Mouse (Mus musculus) colon, adult 2 months (tissue): ENCODE data around the gene Crybb1. TPM values are rescaled to one million over a fixed set of nuclear protein-coding genes. Genes with fewer than 3 reads are reported as not detected.

Experiments used
- polyA plus RNA-seq: library from polyadenylated mRNA; depleted of rRNA; stranded (reverse); fragments of >200 nt; gene quantifications from 2 replicates; pipeline ENCODE4 v1.2.3, GENCODE M21; 2012; rRNA removed

The Crybb1 gene
- 0.81 TPM in 1 of 2 replicates, not detected in the other for polyA plus RNA-seq

DNA sequence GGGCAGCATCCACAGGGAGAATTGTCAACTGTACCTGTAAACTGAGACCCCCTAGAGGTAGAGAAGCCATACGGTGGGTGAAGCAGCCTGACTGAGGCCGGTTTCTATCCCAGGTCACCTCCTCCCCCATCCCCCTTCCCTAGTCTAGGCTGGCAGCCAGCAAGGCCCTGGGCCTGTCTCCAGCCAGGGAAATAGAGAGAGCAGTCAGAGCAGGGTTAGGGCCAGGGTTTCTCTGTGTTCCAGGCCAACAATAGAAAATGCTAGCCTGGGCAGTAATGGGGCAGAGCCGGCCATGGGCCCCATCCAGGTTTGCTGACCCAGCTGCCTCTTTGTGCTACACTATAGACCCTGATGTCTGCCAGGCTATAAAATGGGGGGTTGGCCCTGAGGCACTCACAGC, at the start of gene Crybb1:
Gene Crybb1, plus strand, starts transcription at position 390 of the 400 bp plus-strand sequence.

DNA sequence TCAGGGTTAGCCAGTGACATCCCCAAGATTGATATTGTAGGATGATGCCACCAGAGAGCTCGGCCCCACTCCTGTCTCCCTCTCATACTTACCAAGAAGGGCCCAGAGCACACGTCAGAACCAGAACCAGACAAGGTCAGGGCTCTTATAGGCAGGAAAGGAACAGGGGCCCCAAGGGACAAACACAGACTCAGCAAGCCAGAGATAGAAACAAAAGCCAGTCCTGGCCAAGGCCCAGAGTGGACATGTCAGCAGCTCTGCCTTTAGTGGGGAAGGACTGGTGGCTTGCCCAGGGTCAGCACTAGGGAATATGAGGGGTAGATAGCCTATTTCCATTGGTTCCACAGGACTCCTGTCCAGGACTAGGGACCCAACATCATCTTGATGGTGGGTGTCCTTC, 3.2 kb upstream of the Crybb1 start, which contains the start of gene Cryba4:
Gene Cryba4, minus strand, starts transcription at position 119 of the 400 bp plus-strand sequence.

DNA sequence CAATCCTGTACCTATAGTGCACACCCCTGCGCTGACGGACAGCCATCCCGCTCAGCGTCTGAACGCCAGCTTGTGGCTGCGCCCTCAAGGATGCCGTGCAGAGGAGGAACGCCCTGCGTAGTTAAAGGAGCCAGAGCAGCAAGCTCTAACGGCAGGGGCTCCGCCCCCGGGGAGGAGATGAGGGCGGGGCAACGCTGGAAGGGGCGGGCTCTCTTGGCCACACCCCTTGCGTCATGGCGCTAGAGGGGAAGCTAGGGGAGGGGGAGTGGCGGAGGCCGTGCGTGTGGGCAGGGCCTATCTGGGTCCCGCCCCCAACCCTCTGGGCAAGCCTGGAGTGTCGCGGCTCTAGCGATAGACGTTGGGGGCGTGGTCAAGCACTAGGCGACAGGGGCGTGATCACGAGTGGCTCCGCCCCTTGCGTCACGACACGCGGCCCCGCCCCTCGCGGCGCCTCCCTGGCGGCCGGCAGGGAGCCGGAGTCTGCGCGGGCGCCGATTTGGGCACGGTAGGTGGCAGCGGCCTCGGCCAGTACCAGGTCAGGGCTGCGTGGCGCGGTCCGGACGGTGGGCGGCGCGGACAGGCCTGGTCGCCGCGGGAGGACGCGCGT, 20.8 kb downstream of the Crybb1 start, which contains the start of gene Tpst2:
Gene Tpst2, plus strand, starts transcription at position 425 of the 607 bp plus-strand sequence.

Other genes with a start within 250 kb of the Crybb1 start
- 0.88 and 1.3 TPM in 2 replicates for gene Cryba4, start 3.3 kb upstream of the Crybb1 start, polyA plus RNA-seq
- gene Tpst2, start 20.9 kb downstream of the Crybb1 start, polyA plus RNA-seq, result 49.0 and 50.6 TPM in 2 replicates
- gene Tfip11, start 70.5 kb downstream of the Crybb1 start, polyA plus RNA-seq, result 41.7 and 44.2 TPM in 2 replicates
- gene Srrd, start 87.2 kb downstream of the Crybb1 start, polyA plus RNA-seq, result 34.6 and 39.1 TPM in 2 replicates
- gene Hps4, start 87.3 kb downstream of the Crybb1 start, polyA plus RNA-seq, result 65.7 and 69.9 TPM in 2 replicates
- not detected in 2 replicates for gene Gm6583, start 100.2 kb downstream of the Crybb1 start, polyA plus RNA-seq
- 3.5 and 5.5 TPM in 2 replicates for gene Asphd2, start 139.1 kb downstream of the Crybb1 start, polyA plus RNA-seq
- not detected in 2 replicates for gene Gm6588, start 193.6 kb downstream of the Crybb1 start, polyA plus RNA-seq